Comparison of ENCODE assay signal across 8 mouse cellular contexts in the genomic region with DNA sequence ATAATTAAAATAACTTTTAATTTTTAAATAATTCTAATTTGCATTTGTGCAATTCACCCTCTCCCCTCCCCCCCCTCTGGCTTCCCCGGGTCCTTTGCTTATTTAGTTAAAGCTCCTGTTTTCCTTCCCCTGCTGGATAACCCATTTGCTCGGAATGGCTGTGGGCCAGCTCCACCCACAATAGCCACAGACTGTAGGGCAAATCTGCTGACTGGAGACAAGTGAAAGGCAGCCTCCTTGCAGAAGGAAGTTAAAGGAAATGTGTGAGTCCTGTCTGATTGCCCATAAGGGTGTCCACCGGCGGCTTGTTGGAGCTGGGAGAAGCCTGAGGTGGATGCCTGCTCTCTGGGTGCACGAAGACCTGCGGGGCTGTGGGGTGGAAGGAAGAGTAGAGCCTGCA.
A peak's percentile ranks its signal among the peaks of the same experiment; 100 is the strongest.
DNase-seq lines count a peak whose midpoint lies in the region; ATAC-seq and TF ChIP-seq lines count a peak whose summit lies in the region.

No protein-coding gene starts in this region.

- no peaks in the 10 kb centered on the region for H3K36me3 ChIP-seq in heart, adult 2 months (ENCODE audit: control insufficient read depth, insufficient read depth, low read length)
- H3K36me3 ChIP-seq in midbrain, embryonic 14.5 days (ENCODE audit: control insufficient read depth, insufficient read depth, low read length), result no peaks in the 10 kb centered on the region

- TF ChIP-seq CTCF in heart, adult 2 months (IDR thresholded peaks at IDR 0.05), result no peak

- H3K9ac ChIP-seq in heart, adult 2 months (ENCODE audit: low read depth, low read length), result no peak overlapping the region
- no peak overlapping the region for H3K9ac ChIP-seq in midbrain, embryonic 14.5 days (replicated peaks; ENCODE audit: low read length)

- no peak for TF ChIP-seq EP300 in heart, adult 2 months (IDR thresholded peaks at IDR 0.05; ENCODE audit: insufficient read depth, low read depth, low read length)

- DNase-seq in brain, adult 2 months (ENCODE audit: low read depth, low spot score), result peak; percentile 83
- peak; percentile 67 to 75 for DNase-seq in cerebellum, postnatal 14 days
- DNase-seq in heart, adult 2 months, result peak; percentile 53 to 70
- DNase-seq in kidney, adult 18-20 months, result peak; percentile 24
- DNase-seq in left cerebral cortex, postnatal 25 days (ENCODE audit: low spot score in 2 of 2), result peak; percentile 6 to 52
- peak; percentile 64 for DNase-seq in midbrain, embryonic 14.5 days
- DNase-seq in thymus, postnatal 10 days (ENCODE audit: low spot score in 2 of 2), result no peak
- DNase-seq in natural killer cell, adult 2 months (ENCODE audit: low spot score in 2 of 2), result no peak

- intact Hi-C loops in heart, adult 2 months (cut with DNase I), result no loop called here
- intact Hi-C loops in left cerebral cortex, postnatal 25 days (cut with DNase I), result no loop called here

- no peak overlapping the region for H3K27ac ChIP-seq in heart, adult 2 months
- H3K27ac ChIP-seq in midbrain, embryonic 14.5 days (replicated peaks; ENCODE audit: low read depth, low read length), result peak overlapping the region; percentile 6; the same call in 1 of the 2 replicates

- WGBS in heart, adult 2 months, result 19% methylated on average over 6 of the region's 6 CpGs
- WGBS in midbrain, embryonic 14.5 days, result 46% methylated on average over 6 of the region's 6 CpGs

- ATAC-seq in midbrain, embryonic 14.5 days (ENCODE audit: low FRiP score, low TSS enrichment), result no peak

- no peaks in the 10 kb centered on the region for H3K9me3 ChIP-seq in midbrain, embryonic 14.5 days (ENCODE audit: control insufficient read depth, low read length)

- no peak overlapping the region for H3K4me2 ChIP-seq in midbrain, embryonic 14.5 days (ENCODE audit: low read length)

- TF ChIP-seq POLR2A in heart, adult 2 months (IDR thresholded peaks at IDR 0.05; ENCODE audit: insufficient read depth, low read depth, low read length), result no peak

- no peaks in the 10 kb centered on the region for H3K27me3 ChIP-seq in heart, adult 2 months (ENCODE audit: control insufficient read depth, insufficient read depth, low read length)
- H3K27me3 ChIP-seq in midbrain, embryonic 14.5 days (ENCODE audit: control insufficient read depth, insufficient read depth, low read length), result no peaks in the 10 kb centered on the region

- no peaks in the 10 kb centered on the region for H3K79me2 ChIP-seq in heart, adult 2 months (replicated peaks; ENCODE audit: control insufficient read depth, insufficient read depth, low read length)

- no peak overlapping the region for H3K4me3 ChIP-seq in heart, adult 2 months
- no peak overlapping the region for H3K4me3 ChIP-seq in midbrain, embryonic 14.5 days (replicated peaks; ENCODE audit: low read depth, low read length)

- peaks cover 2% of the 10 kb centered on the region for H3K4me1 ChIP-seq in heart, adult 2 months (ENCODE audit: control insufficient read depth, insufficient read depth, low read length)
- H3K4me1 ChIP-seq in midbrain, embryonic 14.5 days (ENCODE audit: control insufficient read depth, insufficient read depth, low read length), result peaks cover 21% of the 10 kb centered on the region; the same call in 1 of the 2 replicates

Comparison
In these comparisons a context has a peak if more than half of its experiments do, and no peak if none do; other contexts are left out.
1. DNase-seq: peak in brain, adult 2 months (single experiment), cerebellum, postnatal 14 days (2 of 2), heart, adult 2 months (2 of 2), kidney, adult 18-20 months (single experiment), left cerebral cortex, postnatal 25 days (2 of 2) and midbrain, embryonic 14.5 days (single experiment); none in thymus, postnatal 10 days (0 of 2) and natural killer cell, adult 2 months (0 of 2).